ENCODE assay signal across 9 mouse cellular contexts in genomic region chr5:134466296-134467029, GRCm38 (mm10). TPM values are rescaled to one million over a fixed set of nuclear protein-coding genes. Genes with fewer than 3 reads are reported as not detected.
DNase-seq lines count a peak whose midpoint lies in the region; ATAC-seq and TF ChIP-seq lines count a peak whose summit lies in the region.
"Had no signal": no experiment of that assay in that cellular context is flagged by ENCODE, and none has a peak within 500 bp of the region (broad histone marks: within the 10 kb centered on the region; RNA-seq: fewer than 3 reads in every experiment).

No protein-coding gene starts in this region.

- H3K4me2 ChIP-seq in embryonic facial prominence, embryonic 14.5 days (ENCODE audit: low read depth, low read length) = peak overlapping the region; percentile 34
- no peak overlapping the region for H3K4me2 ChIP-seq in intestine, embryonic 16.5 days (ENCODE audit: low read depth, low read length)
- peak overlapping the region; percentile 20; the same call in 1 of the 2 replicates for H3K4me2 ChIP-seq in midbrain, embryonic 16.5 days (ENCODE audit: low read length)

- H3K36me3 ChIP-seq in embryonic facial prominence, embryonic 14.5 days (ENCODE audit: control insufficient read depth, insufficient read depth, low read length) = no peaks in the 10 kb centered on the region
- no peaks in the 10 kb centered on the region for H3K36me3 ChIP-seq in intestine, embryonic 16.5 days (ENCODE audit: control insufficient read depth, insufficient read depth, low read length)
- no peaks in the 10 kb centered on the region for H3K36me3 ChIP-seq in midbrain, embryonic 16.5 days (ENCODE audit: control insufficient read depth, insufficient read depth, low read length)

- peak; percentile 55 for DNase-seq in MN1 (ENCODE audit: low spot score)
- DNase-seq in embryonic facial prominence, embryonic 14.5 days (ENCODE audit: low spot score) = peak; percentile 66
- DNase-seq in kidney, adult 18-20 months = no peak
- DNase-seq in cerebellum, postnatal 36 days = no peak
- DNase-seq in layer of hippocampus, adult 2 months (ENCODE audit: low spot score in 2 of 2) = no peak
- no peak for DNase-seq in lung, adult 18-20 months
- DNase-seq: heart, postnatal 36 days had no signal

- H3K27ac ChIP-seq in embryonic facial prominence, embryonic 14.5 days (replicated peaks; ENCODE audit: low read depth, low read length) = no peak overlapping the region; the same call in 1 of the 2 replicates
- H3K27ac ChIP-seq in intestine, embryonic 16.5 days (ENCODE audit: low read length) = no peak overlapping the region
- peak overlapping the region; percentile 69 for H3K27ac ChIP-seq in midbrain, embryonic 16.5 days (ENCODE audit: low read length)
- H3K27ac ChIP-seq in layer of hippocampus, adult 2 months = no peak overlapping the region

- 15% methylated on average over 21 of the region's 21 CpGs for WGBS in embryonic facial prominence, embryonic 14.5 days
- WGBS in intestine, embryonic 16.5 days = 21% methylated on average over 21 of the region's 21 CpGs
- WGBS in midbrain, embryonic 16.5 days = 10% methylated on average over 21 of the region's 21 CpGs

- H3K27me3 ChIP-seq in embryonic facial prominence, embryonic 14.5 days (replicated peaks; ENCODE audit: control insufficient read depth, insufficient read depth, low read length) = no peaks in the 10 kb centered on the region
- no peaks in the 10 kb centered on the region for H3K27me3 ChIP-seq in intestine, embryonic 16.5 days (replicated peaks; ENCODE audit: control insufficient read depth, insufficient read depth, low read length)
- no peaks in the 10 kb centered on the region for H3K27me3 ChIP-seq in midbrain, embryonic 16.5 days (ENCODE audit: control insufficient read depth, insufficient read depth, low read depth, low read length)

- peaks cover 5% of the 10 kb centered on the region for H3K4me1 ChIP-seq in embryonic facial prominence, embryonic 14.5 days (ENCODE audit: control insufficient read depth, insufficient read depth, low read length)
- peaks cover 11% of the 10 kb centered on the region for H3K4me1 ChIP-seq in intestine, embryonic 16.5 days (ENCODE audit: control insufficient read depth, insufficient read depth, low read length)
- H3K4me1 ChIP-seq in midbrain, embryonic 16.5 days (ENCODE audit: control insufficient read depth, insufficient read depth, low read length) = peaks cover 14% of the 10 kb centered on the region

- no peak for TF ChIP-seq CTCF in layer of hippocampus, adult 2 months (conservative IDR thresholded peaks at IDR 0.05)

- H3K9me3 ChIP-seq in embryonic facial prominence, embryonic 14.5 days (ENCODE audit: control insufficient read depth, low read length) = no peaks in the 10 kb centered on the region
- no peaks in the 10 kb centered on the region for H3K9me3 ChIP-seq in intestine, embryonic 16.5 days (ENCODE audit: control insufficient read depth, low read length)
- H3K9me3 ChIP-seq in midbrain, embryonic 16.5 days (replicated peaks; ENCODE audit: control insufficient read depth, low read length, poor library complexity, severe bottlenecking) = no peaks in the 10 kb centered on the region

- no peak overlapping the region for H3K9ac ChIP-seq in embryonic facial prominence, embryonic 14.5 days (ENCODE audit: low read depth, low read length)
- H3K9ac ChIP-seq in intestine, embryonic 16.5 days (ENCODE audit: low read depth, low read length) = peak overlapping the region; percentile 23; the same call in 1 of the 2 replicates
- H3K9ac ChIP-seq in midbrain, embryonic 16.5 days (ENCODE audit: low read depth, low read length) = 0 out of 2 replicates have a peak overlapping the region, but pooled peaks have one; percentile 31

- ATAC-seq in embryonic facial prominence, embryonic 14.5 days (ENCODE audit: low read depth) = peak; percentile 70
- ATAC-seq in intestine, embryonic 16.5 days = peak; percentile 32; the same call in 1 of the 2 replicates
- ATAC-seq in midbrain, embryonic 16.5 days = peak; percentile 70; the same call in 1 of the 2 replicates

- H3K4me3 ChIP-seq in embryonic facial prominence, embryonic 14.5 days (ENCODE audit: low read depth, low read length) = no peak overlapping the region
- H3K4me3 ChIP-seq in intestine, embryonic 16.5 days (ENCODE audit: low read length) = no peak overlapping the region
- no peak overlapping the region for H3K4me3 ChIP-seq in midbrain, embryonic 16.5 days (ENCODE audit: low read depth, low read length)
- H3K4me3 ChIP-seq in layer of hippocampus, adult 2 months = no peak overlapping the region

RNA-seq across cellular contexts. Expression of gene Gtf2ird1, which starts 9.9 kb away (rescaled TPM):
- polyA plus RNA-seq in embryonic facial prominence, embryonic 14.5 days (2014; fragmentation: Nextera tagmentation; extraction: Ambion mirVana) = 80.3 and 91.2 TPM in 2 replicates
- 66.5 and 66.6 TPM in 2 replicates for polyA plus RNA-seq in intestine, embryonic 16.5 days (2015; fragmentation: Nextera tagmentation; extraction: Ambion mirVana)
- polyA plus RNA-seq in midbrain, embryonic 16.5 days (2015; fragmentation: Nextera tagmentation; extraction: Ambion mirVana) = 74.3 and 81.5 TPM in 2 replicates
- total RNA-seq in layer of hippocampus, adult 2 months (2021) = 10 to 100 TPM; 22.8 to 25.4 TPM

Comparison
In these comparisons a context has a peak if more than half of its experiments do, and no peak if none do; other contexts are left out.
1. DNase-seq: peak in MN1 (single experiment) and embryonic facial prominence, embryonic 14.5 days (single experiment); none in kidney, adult 18-20 months (single experiment), cerebellum, postnatal 36 days (0 of 2), layer of hippocampus, adult 2 months (0 of 2) and lung, adult 18-20 months (0 of 2).
2. Peak in every context shown above with its lines, with median percentiles within 50 percentile points of each other: ATAC-seq.